Mouse (Mus musculus): ENCODE measurements around the gene Gm5244.

Gm5244 gene

DNA sequence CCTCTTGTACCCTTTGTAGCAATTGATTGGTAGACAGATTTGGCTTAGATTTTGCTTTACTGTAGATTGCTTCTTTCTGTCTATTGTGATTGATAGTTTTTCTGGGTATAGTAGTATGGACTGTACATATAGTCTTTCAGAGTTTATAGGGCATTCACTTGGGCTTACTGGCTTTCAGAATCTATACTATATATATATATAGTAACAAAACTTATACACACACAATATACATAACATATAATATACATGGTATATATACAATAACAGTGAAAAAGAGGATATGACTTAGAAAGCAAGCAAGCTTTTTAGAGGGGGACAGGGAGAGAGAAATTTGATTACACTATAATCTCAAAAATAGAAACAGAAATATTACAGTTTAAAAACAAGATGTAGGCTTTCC is at the start of gene Gm5244:
Gm5244 (plus strand) TSS at position 301 of the 400 bp plus-strand sequence.
- DNase-seq (ENCODE audit: low read depth, low spot score), result no peak

DNA sequence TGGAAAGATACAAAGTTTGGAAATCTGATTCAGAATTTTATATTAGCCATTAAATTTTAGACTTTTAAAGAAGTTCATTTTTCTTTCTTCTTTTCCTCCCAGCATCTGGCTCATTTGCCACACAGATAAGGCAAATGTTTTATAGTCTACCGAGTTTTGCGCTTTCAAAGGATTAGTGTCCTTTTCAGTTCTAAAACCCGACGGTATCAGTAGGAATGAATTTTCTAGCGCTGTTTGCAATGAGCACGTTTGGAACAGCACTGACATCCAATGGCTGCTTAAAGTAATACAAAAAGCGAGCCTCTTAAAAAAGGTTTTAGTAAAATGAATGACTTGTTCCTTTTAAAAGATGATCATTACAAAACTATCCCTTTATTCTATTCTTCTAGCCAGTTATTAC is 49.4 kb upstream of the Gm5244 start:
- DNase-seq (ENCODE audit: low read depth, low spot score), result peak; percentile 79

DNA sequence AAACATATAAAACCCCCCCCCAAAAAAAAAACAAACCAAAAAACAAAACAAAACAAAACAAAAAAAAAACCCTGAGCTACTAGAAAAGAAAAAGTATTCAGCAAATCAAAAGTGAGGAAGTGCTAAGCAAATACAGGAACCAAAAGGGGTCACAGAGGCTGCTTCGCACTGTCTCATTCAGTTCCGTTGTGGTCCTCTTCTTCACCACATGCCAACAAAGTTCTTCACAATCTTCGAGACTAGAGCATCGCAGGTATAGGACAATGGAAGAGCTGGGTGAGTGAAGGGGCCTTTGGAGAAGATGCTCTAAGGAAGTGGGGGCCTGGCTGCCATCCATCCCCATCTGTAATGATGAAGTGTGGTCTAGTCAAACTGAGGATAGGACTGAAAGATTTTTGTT is 48.1 kb upstream of the Gm5244 start:
- peak; percentile 89 for DNase-seq (ENCODE audit: low read depth, low spot score)

DNA sequence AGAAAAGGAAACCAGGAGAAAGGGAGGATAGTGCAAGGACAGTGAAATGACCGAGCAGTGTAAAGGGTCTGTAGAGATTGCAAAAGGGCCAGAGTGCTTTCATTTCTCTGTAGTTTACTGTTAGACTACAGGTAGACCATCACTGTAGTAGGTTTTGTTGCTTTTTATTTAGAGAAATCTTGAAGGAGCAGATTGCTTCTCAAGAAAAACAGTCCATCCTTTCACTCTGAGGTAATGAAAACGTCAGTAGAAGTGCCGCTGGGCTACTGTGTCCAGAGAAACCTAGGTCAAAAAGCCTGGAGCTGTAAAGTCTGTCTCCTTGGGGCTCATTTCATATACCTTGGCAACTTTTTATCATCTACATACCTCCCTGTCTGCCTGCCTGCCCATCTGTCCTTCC is 47.4 kb upstream of the Gm5244 start:
- peak; percentile 61 for DNase-seq (ENCODE audit: low read depth, low spot score)

DNA sequence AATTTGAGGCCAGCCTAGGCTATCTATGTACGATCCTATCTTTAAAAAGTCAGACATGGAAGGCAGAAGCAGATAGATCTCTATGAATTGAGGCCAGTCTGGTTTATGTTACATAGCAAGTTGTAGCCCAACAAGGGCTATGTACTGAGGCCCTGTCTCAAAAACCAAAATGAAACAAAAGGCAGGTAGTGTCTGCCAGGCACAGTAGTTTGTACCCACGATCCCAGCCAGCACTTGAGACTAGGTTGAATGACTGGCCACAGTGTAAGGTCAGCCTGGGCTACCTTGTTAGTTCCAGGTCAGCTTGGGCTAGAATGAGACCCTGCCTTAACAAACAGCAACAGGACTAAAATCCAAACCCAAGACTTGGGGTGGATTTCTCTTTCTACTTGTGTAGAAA is 45.9 kb upstream of the Gm5244 start:
- DNase-seq (ENCODE audit: low read depth, low spot score), result no peak

DNA sequence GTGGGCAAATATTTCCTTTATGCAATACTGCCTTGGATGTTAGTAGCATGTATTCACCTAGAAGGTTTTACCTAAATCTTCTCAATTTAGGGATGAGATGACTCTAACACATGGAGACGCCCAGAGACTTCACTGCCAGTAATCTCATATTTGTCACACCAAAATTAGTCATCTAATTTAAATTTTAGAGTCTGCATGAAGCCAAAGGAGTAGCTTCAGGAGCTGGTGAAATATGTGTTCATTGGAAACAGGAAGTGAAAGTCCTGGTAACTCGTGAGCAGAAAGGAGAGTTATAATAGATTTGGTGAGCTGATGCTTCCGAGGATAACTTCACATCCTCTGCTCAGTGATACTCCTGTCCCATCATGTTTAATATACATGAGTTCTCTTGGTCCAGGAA is 45.4 kb upstream of the Gm5244 start:
- peak; percentile 84 for DNase-seq (ENCODE audit: low read depth, low spot score)

DNA sequence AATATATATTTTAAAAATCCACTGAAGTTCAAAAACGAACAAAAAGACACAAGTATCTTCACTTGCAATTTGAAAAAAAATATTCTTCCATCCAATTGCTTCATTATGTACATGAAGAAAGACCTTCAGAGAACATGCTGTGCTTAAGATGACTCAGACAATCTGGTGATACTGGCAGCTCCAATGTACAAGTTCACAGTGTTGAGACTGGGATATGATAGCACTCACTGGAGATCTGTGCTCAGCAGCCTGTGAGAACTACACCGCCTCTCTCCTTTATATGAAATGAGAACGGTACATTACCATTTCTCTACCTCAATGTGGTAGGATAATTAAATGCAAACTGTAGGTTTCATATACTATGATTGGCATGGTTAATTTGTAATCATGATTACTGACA is 43.7 kb upstream of the Gm5244 start:
- no peak for DNase-seq (ENCODE audit: low read depth, low spot score)

DNA sequence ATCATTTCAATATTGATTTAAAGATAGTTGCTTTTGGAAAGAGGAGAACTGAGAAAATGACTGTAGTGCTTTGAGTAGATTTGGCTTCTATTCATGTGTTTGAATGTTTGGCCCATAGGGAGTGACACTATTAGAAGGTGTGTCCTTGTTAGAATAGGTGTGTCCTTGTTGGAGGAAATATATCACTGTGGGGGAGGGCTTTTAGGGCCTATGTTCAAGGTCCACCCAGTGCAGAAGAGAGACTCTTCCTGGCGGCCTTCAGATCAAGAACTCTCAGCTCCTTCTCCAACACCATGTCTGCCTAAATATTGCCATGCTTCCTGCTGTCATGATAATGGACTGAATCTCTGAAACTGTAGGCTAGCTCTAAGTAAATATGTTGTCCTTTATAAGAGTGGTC is 42.2 kb upstream of the Gm5244 start:
- DNase-seq (ENCODE audit: low read depth, low spot score), result no peak

DNA sequence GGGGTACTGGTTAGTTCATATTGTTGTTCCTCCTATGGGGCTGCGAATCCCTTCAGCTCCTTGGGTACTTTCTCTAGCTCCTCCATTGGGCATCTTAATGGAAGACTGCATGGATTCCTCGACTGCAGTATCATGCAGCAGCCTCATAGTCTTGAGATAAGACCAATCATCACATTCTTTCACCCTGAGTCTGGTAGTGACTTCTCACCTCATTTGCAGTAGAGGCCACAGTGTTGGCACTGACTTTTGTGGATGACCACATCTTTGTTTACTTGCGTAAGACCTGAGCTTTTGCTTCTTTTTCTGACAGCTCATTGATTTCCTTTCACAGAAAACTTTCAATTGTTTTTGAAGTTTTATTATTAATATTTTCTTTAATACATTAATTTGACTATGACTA is 40.8 kb upstream of the Gm5244 start:
- DNase-seq (ENCODE audit: low read depth, low spot score), result peak; percentile 31

DNA sequence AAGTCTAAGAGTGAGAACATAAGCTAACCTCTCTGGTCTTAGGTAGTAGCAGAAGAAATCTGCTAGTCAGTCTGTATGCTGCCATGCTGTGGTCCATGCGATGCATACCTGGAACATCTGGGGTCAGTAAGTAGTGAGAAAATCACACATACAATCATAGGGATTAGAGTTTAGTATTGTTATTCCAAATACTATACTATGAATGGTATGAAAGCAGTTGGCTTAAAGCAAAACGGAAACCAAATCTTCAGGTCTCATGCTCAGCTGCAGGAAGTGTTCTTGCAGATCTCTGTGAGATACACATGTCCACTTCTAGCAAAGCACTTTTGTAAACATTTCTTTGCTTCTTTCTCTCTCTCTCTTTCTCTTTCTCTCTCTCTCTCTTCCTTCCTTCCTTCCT is 40.3 kb upstream of the Gm5244 start:
- DNase-seq (ENCODE audit: low read depth, low spot score), result peak; percentile 57

DNA sequence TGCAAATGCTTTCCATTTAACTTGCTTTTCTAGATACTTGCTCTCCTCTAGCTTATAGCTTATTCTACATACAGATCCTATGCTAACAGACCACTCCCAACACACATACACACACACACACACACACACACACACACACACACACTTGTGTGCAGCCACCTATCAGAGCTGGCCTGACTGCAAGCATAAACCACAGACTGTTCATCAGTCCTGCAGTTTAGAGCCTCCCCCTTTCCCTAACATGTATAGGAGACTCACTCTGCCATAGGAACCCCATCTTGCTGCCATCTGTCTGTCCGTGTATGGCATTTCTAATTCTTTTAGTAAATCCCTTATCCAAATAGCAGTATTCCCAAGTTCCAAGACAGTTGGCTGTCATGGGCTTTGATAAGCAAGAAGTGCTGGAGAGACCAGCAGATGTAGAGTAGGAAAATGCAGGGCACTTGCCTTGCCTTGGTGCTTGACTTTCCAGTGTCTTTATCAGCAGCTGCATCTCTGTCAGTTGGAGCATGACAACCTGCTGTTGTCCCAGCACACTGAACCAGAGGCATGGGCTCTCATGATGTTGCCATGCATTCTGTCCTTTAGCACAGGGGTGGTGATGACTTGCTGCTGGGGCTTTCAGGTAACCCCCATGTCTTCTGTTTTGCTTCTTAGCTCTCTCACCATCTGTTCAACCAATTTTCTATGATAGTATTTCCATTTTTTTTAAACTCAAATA is 33.7 kb upstream of the Gm5244 start:
- DNase-seq (ENCODE audit: low read depth, low spot score), result no peak

DNA sequence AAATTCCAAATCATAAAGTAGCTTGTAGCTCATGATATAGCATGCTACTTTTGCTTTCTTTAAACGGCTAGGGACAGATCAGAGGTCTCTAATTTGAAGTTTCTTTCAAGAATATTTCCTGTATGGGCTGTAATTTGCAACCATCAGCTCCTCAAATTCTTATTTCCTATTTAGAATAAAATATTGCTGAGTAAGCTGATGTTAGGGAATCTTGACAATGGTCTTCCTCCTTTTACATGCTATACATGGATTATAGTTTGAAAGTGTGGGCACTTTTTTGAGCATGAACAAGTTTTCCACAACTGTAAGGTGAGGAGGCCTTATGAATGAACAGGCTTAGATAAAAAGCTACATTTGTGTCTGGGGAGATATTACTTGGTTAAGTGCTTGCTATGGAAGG is 32.6 kb upstream of the Gm5244 start:
- no peak for DNase-seq (ENCODE audit: low read depth, low spot score)

DNA sequence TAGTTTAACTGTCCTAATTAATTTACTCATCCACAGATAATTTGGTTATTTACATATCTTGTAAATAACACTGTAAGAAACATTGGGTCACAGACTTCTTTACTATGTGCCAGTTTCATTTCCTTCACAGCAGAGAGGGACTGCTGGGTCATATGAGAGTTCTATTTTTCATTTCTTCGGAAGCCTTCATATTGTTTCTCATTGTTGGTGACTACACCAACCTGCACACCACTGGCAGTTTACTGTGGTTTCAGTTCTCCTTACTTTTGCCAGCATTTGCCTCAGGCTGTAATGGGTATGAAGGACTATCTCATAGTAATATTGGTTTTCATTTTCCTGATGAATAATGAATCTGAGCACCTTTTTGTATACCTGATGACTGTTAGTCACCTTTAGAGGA is 28.0 kb upstream of the Gm5244 start:
- peak; percentile 73 for DNase-seq (ENCODE audit: low read depth, low spot score)

DNA sequence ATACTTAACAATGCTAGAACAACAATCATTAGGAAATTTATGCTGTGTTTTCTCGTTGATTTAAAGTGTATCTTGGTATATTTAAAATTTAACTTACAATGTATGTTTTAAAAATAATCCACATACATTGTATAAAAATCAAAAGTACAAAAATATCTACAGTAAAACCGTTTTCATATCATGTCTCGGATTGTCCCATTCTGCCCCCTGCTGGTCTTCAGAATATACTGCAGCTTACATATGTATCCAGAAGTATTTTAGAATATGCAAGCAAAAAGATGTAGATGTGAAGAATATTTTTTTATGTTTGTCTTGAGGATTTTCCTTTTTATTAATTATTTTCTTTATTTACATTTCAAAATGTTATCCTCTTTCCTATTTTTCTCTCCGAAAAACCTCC is 26.1 kb upstream of the Gm5244 start:
- peak; percentile 59 for DNase-seq (ENCODE audit: low read depth, low spot score)

DNA sequence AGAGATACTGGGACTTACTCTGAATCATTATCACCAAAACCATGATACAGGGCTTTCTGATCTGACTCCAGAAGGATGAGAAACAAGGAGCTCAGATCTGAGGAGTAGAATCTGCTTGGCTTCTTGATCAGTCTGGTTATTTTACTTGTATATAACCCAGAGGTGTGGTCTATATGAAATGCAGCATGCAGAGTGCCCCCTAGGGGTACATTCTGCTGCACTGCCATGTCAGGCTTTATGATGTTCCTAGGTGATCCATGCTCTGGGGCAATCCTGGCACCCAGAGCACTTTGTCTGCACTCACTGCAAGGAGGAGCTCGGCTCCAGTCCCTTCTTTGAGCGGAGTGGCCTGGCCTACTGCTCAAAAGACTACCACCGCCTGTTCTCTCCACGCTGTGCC is 21.9 kb upstream of the Gm5244 start:
- no peak for DNase-seq (ENCODE audit: low read depth, low spot score)

DNA sequence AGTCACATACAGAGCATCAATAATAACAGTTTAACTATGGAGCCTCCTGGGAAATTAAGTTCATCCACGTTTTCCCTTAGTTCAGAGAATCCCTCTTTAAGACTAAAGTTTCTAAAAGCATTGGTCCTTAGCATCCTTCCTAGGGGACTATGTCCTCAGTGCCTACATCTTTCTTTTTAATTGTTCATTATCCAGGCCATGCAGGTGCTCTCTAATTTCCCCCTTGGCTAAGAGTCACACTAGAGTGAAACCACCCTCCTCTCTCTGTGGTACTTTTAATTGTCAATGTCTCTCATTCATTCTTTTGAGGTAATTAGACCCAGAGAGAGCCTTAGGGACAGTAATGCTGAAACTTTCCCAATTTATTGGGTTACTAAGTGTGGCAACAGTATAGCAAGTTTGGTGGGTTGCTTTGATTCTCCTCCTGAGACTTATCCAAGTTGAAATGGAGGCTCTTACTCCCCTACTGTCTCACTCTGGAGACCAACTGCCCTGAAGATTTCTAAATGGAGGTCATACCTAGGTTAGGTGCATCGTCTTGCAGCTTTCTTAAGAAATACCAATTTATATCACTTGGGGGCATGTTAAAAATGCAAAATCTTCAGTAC is 15.6 kb upstream of the Gm5244 start:
- DNase-seq (ENCODE audit: low read depth, low spot score), result no peak

DNA sequence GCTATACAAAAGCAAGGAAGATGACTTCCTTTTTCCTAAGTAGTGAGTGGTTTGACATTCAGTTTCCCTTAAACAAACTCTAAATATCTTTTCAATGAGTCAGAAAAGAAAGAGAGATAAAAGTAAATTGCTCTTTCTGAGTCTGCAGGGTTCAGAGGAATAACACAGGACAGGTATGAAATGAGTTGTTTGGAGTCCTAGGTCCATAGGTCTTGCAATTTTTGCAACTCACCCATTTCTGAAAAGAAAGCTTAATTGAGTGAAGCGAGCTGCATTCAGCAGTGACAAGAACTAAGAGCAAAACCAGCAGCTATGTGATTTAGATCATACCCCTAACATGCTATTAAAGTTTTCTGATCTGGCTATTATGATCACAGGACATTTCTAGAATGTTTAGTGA is 14.9 kb upstream of the Gm5244 start:
- DNase-seq (ENCODE audit: low read depth, low spot score), result no peak

DNA sequence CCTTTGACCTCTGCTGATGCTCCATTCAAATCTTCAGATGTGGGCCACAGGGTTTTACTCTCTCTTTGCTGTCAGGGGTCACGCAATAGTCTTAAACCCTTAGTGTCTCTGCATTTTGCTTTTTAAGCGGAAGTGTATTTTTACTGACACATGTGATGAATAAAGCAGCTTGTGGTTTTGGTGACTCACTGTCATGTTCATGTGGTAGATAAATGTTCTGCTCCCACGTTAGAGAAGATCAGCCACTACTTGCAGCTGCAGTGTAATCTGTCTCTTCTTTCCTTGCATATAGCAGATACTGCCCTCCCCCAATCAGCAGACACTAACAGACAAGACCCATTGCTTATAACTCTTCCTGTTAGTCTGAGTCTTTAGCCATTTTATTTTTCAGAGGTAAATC is 12.9 kb upstream of the Gm5244 start:
- no peak for DNase-seq (ENCODE audit: low read depth, low spot score)

DNA sequence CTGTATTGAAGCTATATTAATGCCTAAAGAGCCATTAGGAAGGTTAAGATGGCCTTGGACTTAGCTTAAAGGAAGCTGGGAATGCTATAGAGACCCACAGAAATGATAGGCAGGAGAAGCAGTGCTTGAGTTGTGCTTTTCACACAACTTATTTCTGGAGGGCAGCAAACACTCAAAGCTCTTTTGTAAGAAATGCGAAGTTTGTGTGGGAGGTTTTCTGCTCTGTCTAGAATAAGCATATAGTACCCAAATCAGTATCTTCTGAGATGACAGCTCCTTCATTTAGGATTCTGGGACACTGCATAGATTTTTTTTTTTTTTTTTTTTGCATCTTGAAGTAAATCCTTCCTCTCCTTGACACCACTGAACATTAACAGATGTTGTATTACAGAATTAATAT is 8.0 kb upstream of the Gm5244 start:
- no peak for DNase-seq (ENCODE audit: low read depth, low spot score)

DNA sequence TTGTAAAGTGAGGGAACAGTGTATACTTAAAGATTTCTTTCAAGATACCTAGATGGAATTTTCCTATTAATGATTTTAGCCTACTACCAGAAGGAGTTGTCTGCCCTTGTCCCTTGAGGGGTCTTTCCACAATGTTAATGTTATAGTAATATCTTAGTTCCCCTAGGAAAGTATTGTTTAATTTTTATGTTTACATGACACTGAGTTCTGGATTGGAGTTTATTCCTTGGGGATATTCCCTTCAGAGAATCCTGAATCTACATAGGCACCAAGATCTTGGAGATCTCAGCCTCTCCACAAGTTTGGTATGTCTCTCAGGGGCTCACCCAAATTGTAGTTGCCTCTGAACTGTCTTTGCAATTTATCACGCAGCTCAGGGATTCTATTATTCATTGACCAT is 10.5 kb downstream of the Gm5244 start, which contains the start of gene Olfr1444:
Olfr1444 (plus strand) TSS at position 301 of the 400 bp plus-strand sequence.
- DNase-seq (ENCODE audit: low read depth, low spot score), result no peak

DNA sequence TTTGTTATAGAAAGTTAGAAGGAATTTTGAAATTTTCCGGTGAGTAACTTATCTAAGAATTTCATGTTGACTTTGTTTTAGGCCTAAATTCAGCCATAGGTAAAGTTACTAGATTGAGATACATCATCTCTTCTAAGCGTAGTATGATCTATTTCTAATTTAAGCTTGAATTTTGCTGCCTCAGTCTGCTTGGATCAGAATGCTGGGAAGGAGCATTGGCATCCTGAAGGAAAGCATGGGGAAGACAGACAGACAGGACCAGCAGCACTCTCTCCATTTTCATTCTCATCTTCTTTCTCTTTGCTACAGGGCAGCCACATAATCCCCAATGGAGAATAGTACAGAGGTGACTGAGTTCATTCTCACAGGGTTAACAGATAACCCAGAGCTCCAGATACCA is 37.1 kb downstream of the Gm5244 start, which contains the start of gene Olfr1445:
Olfr1445 (plus strand) TSS at position 301 of the 400 bp plus-strand sequence.
- DNase-seq (ENCODE audit: low read depth, low spot score), result no peak

DNA sequence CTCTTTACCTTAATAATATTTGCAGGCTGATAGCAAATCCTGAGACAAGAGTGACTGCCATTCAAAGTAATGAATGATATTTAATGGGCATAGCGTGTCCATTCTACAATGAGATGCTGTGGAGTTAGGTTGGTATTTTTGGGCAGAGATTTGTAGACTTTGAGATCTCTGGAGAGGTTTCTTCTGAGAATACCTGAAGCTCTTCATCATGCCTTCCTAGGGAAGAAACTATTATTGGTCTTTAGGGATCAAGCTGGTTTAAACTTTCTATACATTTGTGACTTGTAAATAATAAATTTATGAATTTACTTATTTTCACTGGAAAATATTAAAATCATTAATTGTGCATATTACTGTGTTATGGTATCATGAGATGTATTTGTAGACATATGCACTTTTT is 46.9 kb downstream of the Gm5244 start, which contains the start of gene Olfr1446:
Olfr1446 (minus strand) TSS at position 101 of the 400 bp plus-strand sequence.
- no peak for DNase-seq (ENCODE audit: low read depth, low spot score)
